Mouse (Mus musculus) right cerebral cortex, postnatal 10 days (tissue): ENCODE measurements around the gene Polr3b.

Source experiments
- DNase-seq, 2 experiments: peaks; one replicate each; pipeline ENCODE4 v3.0.0; 2021; ENCODE audit warnings: low spot score in 2 of 2

Polr3b gene

GRCm38 (mm10) chr10:84710192-84710591, 88.1 kb downstream of the Polr3b start:
- no peak for DNase-seq

- no peak for DNase-seq
Measured at GRCm38 (mm10) chr10:84710827-84711226, 88.7 kb downstream of the Polr3b start.

- no peak for DNase-seq
Measured at GRCm38 (mm10) chr10:84711479-84711878, 89.4 kb downstream of the Polr3b start.

GRCm38 (mm10) chr10:84711940-84712339, 89.8 kb downstream of the Polr3b start:
- no peak for DNase-seq

GRCm38 (mm10) chr10:84712532-84712931, 90.4 kb downstream of the Polr3b start:
- no peak for DNase-seq

- DNase-seq = no peak
Measured at GRCm38 (mm10) chr10:84713043-84713442, 91.0 kb downstream of the Polr3b start.

- no peak for DNase-seq
Measured at GRCm38 (mm10) chr10:84715639-84716038, 93.5 kb downstream of the Polr3b start.

GRCm38 (mm10) chr10:84716581-84716980, 94.5 kb downstream of the Polr3b start:
- DNase-seq = no peak

GRCm38 (mm10) chr10:84722711-84723110, 100.6 kb downstream of the Polr3b start:
- no peak for DNase-seq

GRCm38 (mm10) chr10:84727005-84727404, 104.9 kb downstream of the Polr3b start:
- DNase-seq = no peak

- DNase-seq = no peak
Measured at GRCm38 (mm10) chr10:84727760-84728159, 105.7 kb downstream of the Polr3b start.

- no peak for DNase-seq
Measured at GRCm38 (mm10) chr10:84730078-84730477, 108.0 kb downstream of the Polr3b start.

- DNase-seq = no peak
Measured at GRCm38 (mm10) chr10:84730956-84731355, 108.9 kb downstream of the Polr3b start.

GRCm38 (mm10) chr10:84733511-84733910, 111.4 kb downstream of the Polr3b start:
- no peak for DNase-seq

- peak; percentile 52 to 63 for DNase-seq
Measured at GRCm38 (mm10) chr10:84754851-84755785, 133.0 kb downstream of the Polr3b start.

GRCm38 (mm10) chr10:84755786-84756203, 133.7 kb downstream of the Polr3b start, which contains the start of gene Rfx4:
Gene Rfx4 (plus strand): TSS chr10:84756062.
- peak; percentile 68 to 70 for DNase-seq

- DNase-seq = peak; percentile 36 to 41
Measured at GRCm38 (mm10) chr10:84756435-84757095, 134.5 kb downstream of the Polr3b start.

GRCm38 (mm10) chr10:84757426-84758199, 135.5 kb downstream of the Polr3b start:
- no peak for DNase-seq

GRCm38 (mm10) chr10:84758200-84758468, 136.0 kb downstream of the Polr3b start:
- DNase-seq = no peak

GRCm38 (mm10) chr10:84758483-84759431, 136.7 kb downstream of the Polr3b start:
- no peak for DNase-seq

GRCm38 (mm10) chr10:84759511-84760117, 137.5 kb downstream of the Polr3b start:
- DNase-seq = no peak
